Mouse (Mus musculus): Measurements from ENCODE around the gene Rasa3.

DNA sequence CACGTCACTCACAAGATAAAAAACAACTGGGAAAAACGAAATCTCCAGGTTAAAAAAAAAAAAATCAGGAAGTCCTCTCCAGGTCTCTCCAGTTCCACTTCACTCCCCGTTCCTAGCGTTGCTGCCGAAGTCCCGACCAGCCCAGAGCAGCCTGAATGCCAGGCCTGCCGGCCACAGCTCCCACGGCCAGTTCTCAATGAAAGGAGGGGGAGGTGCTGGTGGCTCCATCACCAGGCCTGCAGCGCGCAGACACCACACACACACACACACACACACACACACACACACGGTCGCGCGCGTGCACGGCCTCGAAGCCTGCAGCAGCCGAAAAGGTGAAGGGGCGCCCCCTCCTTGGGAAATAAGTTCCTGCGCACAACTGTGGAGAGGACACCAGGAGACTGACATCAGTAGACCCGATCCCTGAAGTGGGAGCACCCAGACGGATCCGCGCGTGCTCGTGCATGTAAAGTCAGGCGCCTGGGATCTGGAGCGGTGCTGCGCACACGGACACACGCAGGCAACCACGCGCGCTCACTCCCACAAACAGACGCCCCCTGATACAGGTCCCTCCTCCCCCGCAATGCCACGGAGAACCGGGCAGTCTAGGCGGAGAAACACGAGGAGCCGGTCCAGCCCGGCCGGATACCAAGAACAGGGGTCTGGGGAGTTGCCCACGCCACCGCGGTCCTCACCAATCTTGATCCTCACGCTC is 546 bp downstream of the Rasa3 start:
- TF ChIP-seq CTCF (IDR thresholded peaks at IDR 0.05; ENCODE audit: low read depth, low read length) (no peak), POLR2A (IDR thresholded peaks at IDR 0.05; ENCODE audit: borderline replicate concordance, low read depth, low read length) (no peak)
